Mouse (Mus musculus) forebrain, embryonic 14.5 days (tissue): ENCODE results near the gene Phf5a. TPM values are rescaled to one million over a fixed set of nuclear protein-coding genes. Genes with fewer than 3 reads are reported as not detected.

Experiments
- ATAC-seq: fragments of 200-750 bp; cut with Nextera tagmentation; 2 replicates; pipeline ENCODE4 v1.8.0; 2017; ENCODE audit warnings: mild to moderate bottlenecking, moderate library complexity
- DNase-seq: peaks from one replicate; pipeline ENCODE4 v3.0.0-alpha.2; 2015; ENCODE audit warnings: low spot score
- H3K27ac ChIP-seq: fragments of 300-500 bp; sonication (generic); 2 replicates; pipeline ENCODE4 v1.5.1; 2014; ENCODE audit warnings: low read depth, mild to moderate bottlenecking, control low read depth, low read length, moderate library complexity
- H3K27me3 ChIP-seq: fragments of 300-500 bp; sonication (generic); replicated peaks from 2 replicates; pipeline ENCODE4 v1.6.1; 2014; ENCODE audit warnings: low read length, control low read depth, mixed read lengths; ENCODE audit not compliant: control insufficient read depth, insufficient read depth
- H3K36me3 ChIP-seq: fragments of 300-500 bp; sonication (generic); 2 replicates; pipeline ENCODE4 v1.6.1; 2014; ENCODE audit warnings: low read length, control low read depth; ENCODE audit not compliant: control insufficient read depth, insufficient read depth
- H3K4me1 ChIP-seq: fragments of 300-500 bp; sonication (generic); 2 replicates; pipeline ENCODE4 v1.6.1; 2014; ENCODE audit warnings: antibody characterized with exemption, low read length, control low read depth; ENCODE audit not compliant: control insufficient read depth, insufficient read depth
- H3K4me2 ChIP-seq: fragments of 300-500 bp; sonication (generic); 2 replicates; pipeline ENCODE4 v1.6.1; 2014; ENCODE audit warnings: mild to moderate bottlenecking, control low read depth, low read length
- H3K4me3 ChIP-seq: fragments of 300-500 bp; sonication (generic); 2 replicates; pipeline ENCODE4 v1.5.1; 2014; ENCODE audit warnings: low read depth, low read length, control low read depth
- H3K9ac ChIP-seq: fragments of 300-500 bp; sonication (generic); 2 replicates; pipeline ENCODE4 v1.6.1; 2014; ENCODE audit warnings: mild to moderate bottlenecking, low read length, control low read depth, moderate library complexity
- H3K9me3 ChIP-seq: fragments of 300-500 bp; sonication (generic); replicated peaks from 2 replicates; pipeline ENCODE4 v1.6.1; 2016; ENCODE audit warnings: low read length, control low read depth, mixed read lengths; ENCODE audit not compliant: control insufficient read depth
- WGBS: fragments of 180-500 bp; shearing (Covaris S2); extraction: QIAGEN DNeasy Blood & Tissue Kit; methylation state at CpG from one replicate; pipeline ENCODE4 v1.1.7; 2014; 5-methylcytosine and 5-hydroxymethylcytosine counted together
- polyA plus RNA-seq: library from polyadenylated mRNA; unstranded; fragments of >200 nt; fragmentation: Nextera tagmentation; extraction: Ambion mirVana; gene quantifications from 2 replicates; pipeline ENCODE4 v1.2.1, GENCODE M21; 2014

The Phf5a gene
- polyA plus RNA-seq, 1 experiment from 2014 or later = 202 TPM

DNA sequence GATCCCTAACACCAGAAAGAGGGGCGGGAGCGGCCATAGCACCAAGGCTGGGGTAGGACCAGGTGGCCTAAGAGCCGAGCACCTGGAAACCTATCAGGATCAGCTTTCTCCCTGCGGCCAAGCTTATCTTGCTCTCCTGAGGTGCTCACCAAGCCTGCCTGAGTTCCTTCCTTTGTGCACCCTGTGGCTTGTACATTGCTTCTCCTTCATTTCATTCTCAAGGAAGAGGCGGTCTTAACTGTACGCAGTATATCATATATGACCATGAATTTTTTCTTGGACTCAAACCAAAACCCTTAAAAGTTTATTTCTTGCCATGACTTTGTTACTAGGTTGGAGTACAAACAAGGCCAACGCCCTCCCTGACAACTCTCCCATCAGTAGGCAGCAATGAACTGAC is 7.5 kb downstream of the Phf5a start:
- Histone ChIP-seq H3K9me3 (no peaks in the 10 kb centered on the region), H3K4me2 (no peak overlapping the region), H3K4me1 (peaks cover 3% of the 10 kb centered on the region; the same call in 1 of the 2 replicates), H3K27ac (no peak overlapping the region), H3K27me3 (no peaks in the 10 kb centered on the region), H3K36me3 (peaks cover 58% of the 10 kb centered on the region), H3K9ac (no peak overlapping the region), H3K4me3 (no peak overlapping the region)
- no peak for DNase-seq
- WGBS = 93% methylated on average over 7 of the region's 7 CpGs
- ATAC-seq = no peak

DNA sequence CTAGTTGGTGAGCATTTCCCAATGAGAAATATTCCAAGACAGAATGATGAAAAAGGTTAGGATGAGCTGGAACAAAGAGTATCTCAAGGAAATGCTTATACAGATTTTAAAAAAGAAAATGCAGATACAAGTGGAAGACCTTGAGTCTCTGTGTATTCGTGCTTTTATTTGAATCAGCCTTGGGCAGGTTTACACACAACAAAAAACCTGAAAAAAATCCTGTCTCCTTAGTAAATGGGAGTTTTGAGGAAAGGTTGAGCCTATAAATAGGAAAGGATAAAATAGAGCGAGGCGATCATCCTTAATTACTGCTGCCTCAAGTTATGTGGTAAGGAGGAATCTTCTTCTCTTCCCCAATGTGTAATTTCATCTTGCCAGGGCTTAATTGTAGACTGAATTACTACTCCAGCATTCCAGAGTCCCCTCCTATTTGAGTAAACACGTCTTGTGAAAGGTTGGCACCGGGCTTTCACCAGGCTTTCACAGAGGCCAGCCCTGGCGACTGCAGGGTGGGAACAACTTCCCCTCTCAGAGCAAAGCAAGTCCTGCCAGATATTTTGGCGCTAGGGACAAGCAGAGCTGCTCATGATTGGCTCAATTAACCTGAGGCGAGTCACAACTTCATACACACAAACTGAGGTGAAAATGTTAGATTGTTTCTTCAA is 11.1 kb downstream of the Phf5a start:
- Histone ChIP-seq H3K9ac (no peak overlapping the region), H3K4me1 (peaks cover 7% of the 10 kb centered on the region), H3K27me3 (no peaks in the 10 kb centered on the region), H3K4me3 (peak overlapping the region; percentile 73; the same call in 1 of the 2 replicates), H3K36me3 (peaks cover 21% of the 10 kb centered on the region), H3K4me2 (peak overlapping the region; percentile 96), H3K9me3 (no peaks in the 10 kb centered on the region), H3K27ac (peak overlapping the region; percentile 55)
- 37% methylated on average over 8 of the region's 8 CpGs for WGBS
- no peak for ATAC-seq
- DNase-seq = peak; percentile 16

DNA sequence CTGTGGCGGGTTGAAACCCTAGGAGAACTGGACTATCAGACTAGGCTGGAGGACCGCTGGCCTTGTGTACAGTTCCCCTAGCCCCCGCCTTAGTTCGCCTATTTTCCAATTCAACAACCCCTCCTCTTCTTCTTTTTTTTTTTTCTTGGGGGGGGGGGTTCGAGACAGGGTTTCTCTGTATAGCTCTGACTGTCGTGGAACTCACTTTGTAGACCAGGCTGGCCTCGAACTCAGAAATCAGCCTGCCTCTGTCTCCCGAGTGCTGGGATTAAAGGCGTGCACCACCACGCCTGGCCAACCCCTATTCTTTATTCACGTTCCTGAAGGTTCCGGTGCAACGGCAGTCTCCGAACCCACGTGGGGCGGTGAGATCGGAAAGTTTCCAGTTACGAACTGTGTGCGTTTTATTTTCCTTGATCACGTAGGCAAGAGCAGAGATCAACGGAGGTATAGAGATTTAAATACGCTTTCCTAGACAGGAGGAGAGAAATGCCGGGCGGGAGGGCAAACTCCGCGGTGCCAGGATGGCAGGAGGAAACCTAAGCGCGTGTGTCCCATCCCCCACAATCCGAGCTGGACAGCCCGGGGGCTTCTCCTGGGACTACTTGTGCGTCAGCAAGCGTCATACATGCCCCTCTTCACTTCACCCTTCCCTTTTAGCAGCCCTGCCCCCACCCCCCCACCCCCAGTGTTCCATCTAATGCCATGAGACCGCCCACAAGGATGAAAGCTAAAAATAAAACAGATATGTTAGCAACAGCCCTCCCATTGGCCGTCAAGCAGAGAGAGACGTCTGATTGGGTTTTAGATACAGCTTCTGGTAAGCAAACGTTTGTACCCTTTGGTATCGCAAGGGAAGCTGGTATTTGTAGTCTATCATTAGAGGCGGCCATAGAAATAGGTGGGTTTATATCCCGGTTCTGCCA is 12.1 kb downstream of the Phf5a start:
- peak; percentile 85 for ATAC-seq
- Histone ChIP-seq H3K27ac (peak overlapping the region; percentile 91), H3K27me3 (no peaks in the 10 kb centered on the region), H3K9me3 (no peaks in the 10 kb centered on the region), H3K4me1 (peaks cover 7% of the 10 kb centered on the region), H3K4me2 (peak overlapping the region; percentile 96), H3K36me3 (peaks cover 12% of the 10 kb centered on the region), H3K4me3 (peak overlapping the region; percentile 73), H3K9ac (peak overlapping the region; percentile 86)
- DNase-seq = peak; percentile 99
- 1% methylated on average over 39 of the region's 39 CpGs for WGBS

DNA sequence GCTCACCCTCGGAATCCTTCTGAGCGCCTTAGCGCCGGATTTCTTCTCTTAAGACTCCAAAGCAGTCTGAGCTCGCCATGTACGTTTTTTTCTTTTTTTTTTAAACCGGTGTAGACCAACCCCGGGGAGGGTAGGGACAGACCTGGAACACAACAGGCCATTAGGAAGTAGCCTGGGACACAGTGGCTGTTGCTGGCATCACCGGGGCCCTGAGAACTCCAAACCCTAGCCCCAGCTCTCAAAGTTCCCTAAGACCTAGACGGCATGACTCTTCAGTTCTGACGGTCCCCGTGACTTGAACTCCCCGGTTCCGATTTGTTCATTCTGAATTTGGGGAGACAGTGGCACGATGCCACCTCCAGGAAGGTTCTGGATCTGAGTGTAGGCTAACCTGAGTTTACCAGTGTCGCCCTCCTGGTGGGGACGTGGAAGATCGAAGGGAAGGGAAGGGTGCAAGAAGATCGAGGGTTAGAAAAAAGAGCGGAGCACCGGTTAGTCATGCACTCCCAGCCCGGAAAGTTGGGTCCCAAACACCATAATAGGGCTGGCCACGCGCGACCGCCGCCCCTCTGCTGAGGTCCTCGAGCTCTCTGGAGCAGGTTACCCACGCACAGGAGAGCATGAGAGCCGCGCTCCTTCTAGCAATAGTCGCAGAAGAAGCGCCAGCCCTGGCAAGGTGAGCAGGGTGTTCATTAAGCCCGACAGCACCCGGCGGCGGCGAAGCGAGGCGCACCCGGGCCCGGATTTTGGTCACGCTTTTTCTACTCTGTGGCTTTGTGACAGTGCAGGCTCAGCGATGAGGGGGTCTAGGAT is 13.0 kb downstream of the Phf5a start, which contains the start of gene Tob2:
Tob2 (minus strand) TSS at position 280 of the 813 bp plus-strand sequence.
- Histone ChIP-seq H3K36me3 (peaks cover 7% of the 10 kb centered on the region; the same call in 1 of the 2 replicates), H3K9me3 (no peaks in the 10 kb centered on the region), H3K4me2 (peak within 1 kb of the TSS; percentile 96), H3K27me3 (no peaks in the 10 kb centered on the region), H3K4me3 (peak within 1 kb of the TSS; percentile 73), H3K4me1 (peaks cover 7% of the 10 kb centered on the region), H3K9ac (peak within 1 kb of the TSS; percentile 86), H3K27ac (peak within 1 kb of the TSS; percentile 91)
- under 1% methylated on average over 44 of the region's 44 CpGs for WGBS
- DNase-seq (peak; percentile 59), ATAC-seq (peak; percentile 1; the same call in 1 of the 2 replicates)

DNA sequence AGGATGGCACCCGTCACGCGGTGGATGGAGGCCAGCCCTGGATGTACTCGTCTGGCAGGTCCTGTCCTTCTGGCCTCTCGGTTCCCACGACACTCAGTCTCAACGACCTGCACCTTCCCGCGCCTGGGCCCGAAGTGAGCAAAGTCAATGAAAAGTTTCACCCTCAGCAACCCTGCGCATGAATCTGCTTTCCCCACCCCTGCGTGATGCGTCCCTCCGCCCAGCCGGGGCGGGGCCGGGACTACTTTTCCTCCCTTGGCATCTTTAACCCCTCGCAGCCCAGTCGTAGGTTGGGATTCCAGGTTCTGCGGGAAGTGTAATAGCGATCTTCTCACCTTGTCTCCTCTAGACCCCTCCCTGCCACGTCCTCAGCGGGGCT is 13.6 kb downstream of the Phf5a start:
- 0 out of 2 replicates have a peak, but pooled peaks have one; percentile 1 for ATAC-seq
- H3K27ac ChIP-seq = peak overlapping the region; percentile 91
- H3K36me3 ChIP-seq = 0 out of 2 replicates have a peak, but pooled peaks cover 4% of the 10 kb centered on the region
- H3K9ac ChIP-seq = peak overlapping the region; percentile 86
- H3K27me3 ChIP-seq = no peaks in the 10 kb centered on the region
- peak overlapping the region; percentile 96 for H3K4me2 ChIP-seq
- H3K4me1 ChIP-seq = peaks cover 7% of the 10 kb centered on the region
- under 1% methylated on average over 23 of the region's 23 CpGs for WGBS
- H3K4me3 ChIP-seq = peak overlapping the region; percentile 73
- no peaks in the 10 kb centered on the region for H3K9me3 ChIP-seq
- DNase-seq = peak; percentile 93

DNA sequence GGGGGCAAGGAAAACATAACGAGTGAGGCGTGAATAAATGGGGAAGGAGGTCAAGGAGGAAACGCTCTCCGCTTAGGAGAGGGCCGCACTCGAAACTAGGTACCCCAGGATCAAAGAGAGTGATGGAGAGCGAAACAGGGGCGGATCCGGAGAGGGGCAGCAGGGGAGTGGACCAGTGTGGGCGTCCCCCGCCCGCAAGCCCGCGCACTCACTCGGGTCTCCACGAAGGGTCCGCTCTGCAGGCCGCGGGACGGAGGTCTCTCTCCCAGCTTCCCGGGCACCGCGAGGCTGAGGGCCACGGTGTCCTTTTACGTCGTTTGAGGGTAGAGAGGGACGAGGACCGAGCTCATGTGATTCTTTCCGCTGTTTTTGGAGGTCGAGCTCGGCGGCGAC is 14.0 kb downstream of the Phf5a start:
- peak; percentile 41 for DNase-seq
- H3K4me1 ChIP-seq = peaks cover 7% of the 10 kb centered on the region
- H3K9me3 ChIP-seq = no peaks in the 10 kb centered on the region
- H3K4me2 ChIP-seq = peak overlapping the region; percentile 96
- no peaks in the 10 kb centered on the region for H3K27me3 ChIP-seq
- 0 out of 2 replicates have a peak, but pooled peaks cover 4% of the 10 kb centered on the region for H3K36me3 ChIP-seq
- peak overlapping the region; percentile 73 for H3K4me3 ChIP-seq
- peak overlapping the region; percentile 86 for H3K9ac ChIP-seq
- ATAC-seq = no peak
- WGBS = under 1% methylated on average over 33 of the region's 33 CpGs
- peak overlapping the region; percentile 91 for H3K27ac ChIP-seq

DNA sequence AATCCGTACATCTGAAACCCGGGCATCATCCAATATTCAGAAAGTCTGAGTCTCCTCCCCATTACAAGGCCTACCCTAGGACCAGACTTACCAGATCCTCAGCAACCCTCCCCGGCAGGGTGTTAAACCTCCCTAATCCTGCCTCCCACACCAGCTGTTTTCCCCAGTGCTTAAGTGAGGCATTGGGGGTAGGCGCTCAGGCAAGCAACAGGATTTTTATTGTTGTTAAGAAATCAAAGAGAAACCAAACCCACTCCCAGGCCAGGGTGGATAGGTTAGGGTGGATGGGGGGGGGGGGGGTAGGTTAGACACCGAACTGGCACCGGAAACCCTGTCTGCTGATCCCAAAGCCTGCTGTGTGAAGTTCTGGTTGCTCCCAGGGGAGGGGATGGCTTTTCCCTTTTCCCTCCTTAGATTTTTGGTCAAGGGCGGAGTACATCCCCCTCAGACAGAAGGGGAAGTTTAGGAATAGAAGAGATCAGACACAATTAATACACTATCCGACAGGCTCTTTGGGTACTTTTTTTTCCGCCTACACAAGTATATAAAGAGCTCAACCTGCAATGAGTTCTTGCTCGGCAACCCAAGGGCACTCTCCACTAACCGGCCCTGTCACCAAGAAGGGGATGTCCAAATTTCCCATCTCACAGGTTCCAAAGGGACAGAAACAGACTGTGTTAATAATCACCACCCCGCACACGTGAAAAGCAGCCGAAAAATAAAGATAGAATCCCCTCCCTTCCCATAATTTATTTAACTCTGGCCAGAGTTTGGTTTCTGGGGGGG is 14.6 kb downstream of the Phf5a start:
- H3K4me1 ChIP-seq = peaks cover 7% of the 10 kb centered on the region
- H3K36me3 ChIP-seq = peaks cover 8% of the 10 kb centered on the region; the same call in 1 of the 2 replicates
- under 1% methylated on average over 14 of the region's 14 CpGs for WGBS
- no peaks in the 10 kb centered on the region for H3K27me3 ChIP-seq
- DNase-seq = peak; percentile 31
- H3K9me3 ChIP-seq = no peaks in the 10 kb centered on the region
- H3K27ac ChIP-seq = peak overlapping the region; percentile 91
- H3K4me3 ChIP-seq = peak overlapping the region; percentile 73
- peak overlapping the region; percentile 96 for H3K4me2 ChIP-seq
- peak overlapping the region; percentile 86 for H3K9ac ChIP-seq
- no peak for ATAC-seq
